Mouse (Mus musculus) kidney, postnatal 14 days (tissue): ENCODE measurements around the gene Dpp9.

Experiments used
- DNase-seq: peaks from one replicate; pipeline ENCODE4 v3.0.0; 2022; ENCODE audit warnings: mixed read lengths

Gene Dpp9

GRCm38 (mm10) chr17:56229943-56230342 lies 11.2 kb upstream of the Dpp9 start:
- no peak for DNase-seq

DNA sequence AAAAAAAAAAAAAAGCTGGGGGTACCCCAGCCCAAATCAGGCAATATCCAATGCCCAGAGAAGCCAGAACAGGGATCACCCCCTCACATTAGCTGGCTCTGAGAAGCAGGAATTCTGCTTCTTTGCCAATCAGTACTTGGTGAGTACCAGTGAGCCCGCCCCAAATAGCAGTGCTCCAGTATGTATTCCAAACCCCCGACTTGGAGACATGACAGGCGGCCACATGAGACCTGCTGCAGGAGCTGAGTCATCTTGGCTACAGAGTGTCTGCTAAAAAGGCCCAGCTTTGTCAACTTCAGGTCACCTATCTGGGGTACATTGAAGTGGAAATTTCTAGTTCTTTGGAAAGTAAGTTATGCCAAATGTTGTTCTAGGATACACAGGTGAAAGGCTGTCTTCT lies 7.9 kb upstream of the Dpp9 start:
- DNase-seq = no peak

GRCm38 (mm10) chr17:56224916-56225315 lies 6.2 kb upstream of the Dpp9 start:
- no peak for DNase-seq

DNA sequence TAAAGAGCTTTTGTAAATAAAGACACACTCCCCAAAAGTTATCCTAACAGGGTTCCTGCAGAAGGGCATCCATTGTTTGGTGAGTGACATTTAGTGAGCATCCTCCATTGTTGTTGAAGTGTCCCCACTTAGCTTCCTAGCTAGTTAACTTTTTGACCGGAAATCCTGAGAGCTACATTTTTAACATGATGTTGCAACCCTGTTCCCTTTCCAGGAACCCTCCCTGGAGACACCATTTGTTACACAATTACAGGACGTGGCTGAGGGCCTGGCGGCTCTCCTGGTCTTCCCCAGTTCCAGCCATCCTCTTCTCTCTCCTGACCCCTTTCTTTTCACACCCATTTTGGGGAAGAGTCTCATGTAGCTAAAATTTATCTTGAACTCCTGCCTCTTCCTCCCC lies 1.1 kb upstream of the Dpp9 start:
- DNase-seq = peak; percentile 73

DNA sequence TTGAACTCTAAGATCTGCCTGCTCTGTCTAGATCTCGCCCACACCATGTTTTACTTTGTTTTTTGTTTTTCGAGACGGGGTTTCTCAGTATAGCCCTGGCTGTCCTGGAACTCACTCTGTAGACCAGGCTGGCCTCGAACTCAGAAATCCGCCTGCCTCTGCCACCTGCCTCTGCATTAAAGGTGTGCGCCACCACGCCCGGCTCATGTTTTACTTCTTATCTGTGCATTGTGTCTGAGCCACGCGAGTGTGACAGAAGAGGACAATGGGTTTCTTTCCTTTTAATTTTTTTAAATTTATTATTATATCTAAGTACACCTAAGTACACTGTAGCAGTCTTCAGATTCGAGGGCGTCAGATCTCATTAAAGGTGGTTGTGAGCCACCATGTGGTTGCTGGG lies 546 bp upstream of the Dpp9 start:
- no peak for DNase-seq

DNA sequence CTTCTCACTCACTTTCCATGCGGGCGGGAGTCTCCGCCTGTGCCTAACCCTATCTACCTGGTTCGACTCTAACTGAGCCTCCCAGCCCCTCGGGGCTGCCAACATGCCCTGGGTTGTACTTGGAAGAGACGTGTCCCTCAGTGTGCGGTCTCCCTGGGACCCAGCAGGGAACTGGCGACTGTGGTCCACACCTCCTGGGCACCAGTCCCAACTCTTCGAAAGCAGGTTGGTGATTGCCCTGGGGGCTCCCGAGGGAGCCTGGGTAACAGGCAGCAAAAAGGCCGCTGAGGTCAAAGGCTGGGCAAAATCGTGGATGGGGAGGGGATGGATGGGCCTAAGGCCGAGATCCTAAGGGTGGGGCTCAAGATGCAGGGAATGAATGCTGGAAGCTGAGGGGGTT lies 1.0 kb downstream of the Dpp9 start:
- no peak for DNase-seq

- no peak for DNase-seq
Measured at GRCm38 (mm10) chr17:56214229-56214628, 4.5 kb downstream of the Dpp9 start.

- DNase-seq = no peak
Measured at GRCm38 (mm10) chr17:56212676-56213075, 6.0 kb downstream of the Dpp9 start.

GRCm38 (mm10) chr17:56211090-56211489 lies 7.6 kb downstream of the Dpp9 start:
- DNase-seq = peak; percentile 35

GRCm38 (mm10) chr17:56208821-56209220 lies 9.9 kb downstream of the Dpp9 start:
- no peak for DNase-seq

GRCm38 (mm10) chr17:56207963-56208530 lies 10.7 kb downstream of the Dpp9 start:
- DNase-seq = no peak

GRCm38 (mm10) chr17:56206986-56207674 lies 11.6 kb downstream of the Dpp9 start:
- DNase-seq = no peak

DNA sequence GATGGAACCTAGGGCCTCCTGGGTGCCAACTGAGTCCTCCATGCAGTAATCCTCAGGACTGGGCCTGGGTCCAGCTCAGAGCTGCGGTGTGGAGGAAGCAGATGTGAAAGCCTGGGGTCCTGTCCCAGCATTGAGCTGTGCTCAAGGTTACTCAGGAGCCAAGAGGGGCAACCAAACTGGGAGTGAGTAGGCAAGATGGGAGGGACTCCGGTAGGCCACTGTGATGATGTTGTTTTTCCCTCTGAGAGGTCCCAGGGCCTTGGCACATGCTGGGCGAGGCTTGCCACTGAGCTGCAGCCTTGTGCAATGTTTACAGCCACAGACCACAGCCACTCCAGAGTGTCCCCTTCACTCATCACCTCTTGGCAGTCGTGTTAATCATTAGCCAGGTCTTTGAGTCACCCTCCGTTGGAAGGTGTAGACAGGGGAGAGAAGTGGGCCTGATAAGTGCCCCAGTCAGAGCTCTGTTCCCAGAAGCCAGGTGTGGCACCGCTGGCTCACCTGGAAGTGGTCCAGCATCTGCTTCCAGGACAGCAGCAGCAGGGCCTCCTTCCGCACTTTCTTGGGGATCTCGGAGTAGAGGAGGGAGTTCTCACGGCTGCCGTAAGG lies 12.3 kb downstream of the Dpp9 start:
- DNase-seq = no peak

- no peak for DNase-seq
Measured at GRCm38 (mm10) chr17:56203729-56204128, 15.0 kb downstream of the Dpp9 start.

DNA sequence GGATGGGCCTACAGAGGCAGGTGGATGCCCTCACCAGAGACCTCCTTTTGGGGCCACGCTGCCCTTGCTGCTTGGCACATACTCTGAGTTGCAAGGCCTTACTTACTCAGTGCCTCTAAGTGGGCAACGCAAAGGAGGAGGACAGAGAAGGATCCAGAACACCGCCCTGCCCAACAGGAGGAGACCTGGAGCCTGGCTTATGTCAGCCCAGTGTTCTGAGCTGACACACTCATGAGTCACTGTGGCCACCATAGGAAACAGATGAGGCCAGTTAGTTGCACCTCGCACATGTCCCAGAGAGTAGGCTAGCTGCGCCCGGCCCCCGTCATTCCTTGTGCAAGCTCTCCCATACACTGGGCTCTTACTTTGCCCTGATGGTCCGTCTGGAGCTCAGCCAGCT lies 16.2 kb downstream of the Dpp9 start:
- no peak for DNase-seq

- DNase-seq = no peak
Measured at GRCm38 (mm10) chr17:56201642-56202041, 17.1 kb downstream of the Dpp9 start.

DNA sequence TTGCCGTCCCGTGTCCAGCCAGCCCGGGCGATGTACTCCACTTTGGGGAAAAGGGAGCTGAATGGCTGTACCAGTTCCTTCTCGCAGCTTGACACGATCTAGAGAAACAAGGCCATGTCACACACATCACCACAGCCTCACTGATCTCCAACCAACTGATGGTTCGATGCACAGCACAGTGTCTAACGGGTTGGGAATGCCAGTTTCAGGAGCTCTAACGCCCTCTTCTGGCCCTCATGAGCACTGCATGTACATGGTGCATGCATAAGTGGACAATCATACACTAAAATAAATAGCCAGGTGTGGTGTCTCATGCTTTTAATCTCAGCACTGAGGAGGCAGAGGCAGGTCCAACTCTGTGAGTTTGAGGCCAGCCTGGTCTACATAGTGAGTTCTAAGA lies 18.1 kb downstream of the Dpp9 start:
- DNase-seq = no peak

GRCm38 (mm10) chr17:56196860-56197259 lies 21.8 kb downstream of the Dpp9 start:
- DNase-seq = no peak

DNA sequence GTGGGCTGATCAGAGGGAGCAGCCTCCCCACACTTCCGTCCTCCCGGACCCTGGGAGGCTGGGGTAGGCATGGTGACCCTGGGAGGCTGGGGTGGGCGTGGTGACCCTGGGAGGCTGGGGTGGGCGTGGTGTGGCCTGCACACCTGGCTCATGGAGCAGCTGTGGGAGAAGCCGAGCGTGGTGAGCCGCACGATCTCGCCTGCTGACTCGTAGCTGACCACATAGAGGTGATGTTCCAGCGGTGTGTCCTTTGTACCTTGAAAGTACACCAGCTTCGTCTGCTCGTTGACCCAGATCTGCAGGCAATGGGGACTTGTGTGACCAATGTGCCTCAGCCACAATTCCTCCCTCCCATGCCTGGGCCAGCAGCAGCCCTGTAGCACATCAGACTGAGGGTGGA lies 23.9 kb downstream of the Dpp9 start:
- DNase-seq = peak; percentile 29

DNA sequence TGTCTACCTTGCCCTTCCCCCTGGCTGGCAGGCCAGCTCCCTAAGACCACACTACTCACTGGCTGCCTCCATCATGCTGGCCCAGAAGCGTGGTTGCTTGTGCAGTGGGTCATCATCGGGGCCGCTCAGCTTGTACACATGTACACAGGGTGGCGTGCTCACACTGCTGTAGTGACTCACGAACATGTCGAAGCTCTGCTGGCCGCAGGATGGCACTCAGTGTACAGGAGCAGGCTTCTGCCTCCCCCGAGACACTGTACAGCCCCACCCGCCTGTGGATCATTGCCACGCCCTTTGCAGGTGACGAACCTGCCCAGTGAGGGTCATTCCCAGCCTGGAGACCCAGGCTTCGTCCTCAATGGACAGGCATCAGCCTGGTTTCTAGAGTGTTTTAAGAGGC lies 24.3 kb downstream of the Dpp9 start:
- DNase-seq = no peak

DNA sequence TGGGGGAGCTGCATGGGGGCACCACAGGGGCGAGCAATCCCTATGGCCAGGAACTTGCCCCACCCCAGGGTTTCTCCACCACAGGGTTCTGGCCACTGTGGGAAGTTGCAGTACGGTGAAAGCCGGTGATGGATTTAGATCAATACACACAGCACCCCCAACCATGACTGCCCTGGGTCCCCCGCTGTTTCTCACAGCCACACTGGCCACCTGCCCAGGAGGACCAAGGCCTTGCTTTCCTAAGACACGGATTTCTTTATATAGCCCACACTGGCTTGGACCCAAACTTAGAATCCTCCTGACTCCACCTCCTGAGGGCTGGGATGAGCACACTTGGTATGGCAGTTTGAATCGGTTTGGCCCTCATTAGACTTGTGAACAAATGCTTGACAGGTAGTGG lies 27.4 kb downstream of the Dpp9 start:
- DNase-seq = no peak

- DNase-seq = peak; percentile 84
Measured at GRCm38 (mm10) chr17:56185281-56186141, 33.2 kb downstream of the Dpp9 start.

DNA sequence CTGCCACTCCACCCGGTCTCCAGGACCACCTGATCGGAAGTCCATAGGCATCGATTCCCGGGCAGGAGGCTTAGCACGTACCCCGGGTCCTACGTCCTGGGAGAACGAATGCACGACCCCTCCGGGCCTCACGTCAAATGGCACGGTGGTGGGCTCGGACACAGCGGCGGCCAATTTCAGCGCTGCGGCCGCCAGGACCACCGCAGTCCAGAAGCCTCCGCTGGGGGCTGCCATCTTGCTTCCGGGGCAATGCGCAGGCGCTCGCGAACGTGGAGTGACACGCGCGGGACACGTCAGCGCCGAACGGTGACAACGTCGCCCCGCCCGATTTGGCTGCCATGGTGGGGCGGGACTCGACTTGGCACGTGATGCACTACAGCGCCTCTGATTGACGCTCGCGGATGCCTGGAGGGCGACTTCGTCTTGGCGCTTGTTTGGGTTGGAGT lies 35.0 kb downstream of the Dpp9 start, which contains the start of gene Mydgf:
Mydgf (minus strand) TSS at position 263 of the 446 bp plus-strand sequence.
- peak; percentile 97 for DNase-seq
